Mouse (Mus musculus): ENCODE data around the gene Bsn.

Gene Bsn

DNA sequence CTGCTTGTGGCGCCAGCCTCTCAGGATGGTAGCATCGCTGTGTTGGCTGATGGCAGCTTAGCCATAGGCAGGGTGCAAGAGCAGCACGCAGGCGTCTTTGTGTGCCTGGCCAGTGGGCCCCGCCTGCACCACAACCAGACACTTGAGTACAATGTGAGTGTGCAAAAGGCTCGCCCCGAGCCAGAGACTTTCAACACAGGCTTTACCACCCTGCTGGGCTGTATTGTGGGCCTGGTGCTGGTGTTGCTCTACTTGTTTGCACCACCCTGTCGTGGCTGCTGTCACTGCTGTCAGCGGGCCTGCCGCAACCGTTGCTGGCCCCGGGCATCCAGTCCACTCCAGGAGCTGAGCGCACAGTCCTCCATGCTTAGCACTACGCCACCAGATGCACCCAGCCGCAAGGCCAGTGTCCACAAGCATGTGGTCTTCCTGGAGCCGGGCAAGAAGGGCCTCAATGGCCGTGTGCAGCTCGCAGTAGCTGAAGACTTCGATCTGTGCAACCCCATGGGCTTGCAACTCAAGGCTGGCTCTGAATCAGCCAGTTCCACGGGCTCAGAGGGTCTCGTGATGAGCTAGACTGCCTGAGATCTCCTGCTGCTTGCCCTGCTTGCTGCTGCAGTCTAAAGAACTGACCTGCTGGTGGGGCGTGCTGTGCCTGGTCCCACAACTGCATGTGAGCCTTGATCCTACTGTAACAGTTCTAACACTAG is 135.7 kb downstream of the Bsn start:
- no peak for DNase-seq (ENCODE audit: low spot score)

- DNase-seq (ENCODE audit: low spot score), result no peak
Measured at GRCm38 (mm10) chr9:108053665-108054225, 136.4 kb downstream of the Bsn start.

GRCm38 (mm10) chr9:108052885-108053664 is 137.1 kb downstream of the Bsn start, which contains the start of gene Amigo3:
TSS of gene Amigo3 (plus strand) at chr9:108053159.
- peak; percentile 99 for DNase-seq (ENCODE audit: low spot score)

GRCm38 (mm10) chr9:108052411-108052810 is 137.8 kb downstream of the Bsn start:
- DNase-seq (ENCODE audit: low spot score), result no peak

DNA sequence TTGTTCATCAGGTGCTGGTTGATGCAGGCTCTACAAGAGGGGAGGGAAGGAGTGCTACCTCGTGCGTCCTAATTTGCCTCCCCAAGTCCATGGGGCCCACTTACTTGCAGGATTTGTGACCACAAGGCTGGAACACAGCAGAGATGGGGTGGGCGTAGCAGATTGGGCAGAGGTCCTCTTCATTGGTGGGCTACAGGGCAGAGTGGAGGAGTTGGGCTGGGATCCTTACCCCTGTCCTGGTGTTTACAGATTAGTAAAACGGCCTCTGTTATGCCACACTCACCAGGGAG is 138.3 kb downstream of the Bsn start:
- no peak for DNase-seq (ENCODE audit: low spot score)

- DNase-seq (ENCODE audit: low spot score), result no peak
Measured at GRCm38 (mm10) chr9:108051184-108051930, 138.8 kb downstream of the Bsn start.

DNA sequence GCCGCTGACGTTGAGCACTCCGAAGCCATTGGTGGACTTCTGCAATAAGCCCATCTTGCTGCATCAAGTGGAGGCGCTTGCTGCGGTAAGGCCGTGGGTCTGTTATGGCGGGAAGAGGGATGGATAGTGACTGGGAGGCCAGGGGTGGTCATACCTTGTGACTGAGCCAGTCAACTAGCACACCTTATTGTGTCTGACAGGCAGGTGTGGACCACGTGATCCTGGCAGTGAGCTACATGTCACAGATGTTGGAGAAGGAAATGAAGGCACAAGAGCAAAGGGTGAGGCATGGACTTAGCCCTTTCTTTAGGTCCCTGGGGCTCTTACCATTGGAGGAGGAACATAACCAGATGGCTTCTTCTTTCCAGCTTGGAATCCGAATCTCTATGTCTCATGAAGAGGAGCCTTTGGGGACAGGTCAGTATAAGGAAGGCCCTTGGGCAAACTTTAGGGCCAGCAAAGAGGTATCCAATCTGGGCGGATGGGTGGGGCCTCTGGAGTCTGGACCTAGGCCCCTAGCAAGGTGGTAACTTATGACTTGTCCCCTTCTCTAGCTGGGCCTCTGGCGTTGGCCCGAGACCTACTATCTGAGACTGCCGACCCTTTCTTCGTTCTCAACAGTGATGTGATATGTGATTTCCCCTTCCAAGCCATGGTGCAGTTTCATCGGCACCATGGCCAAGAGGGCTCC is 140.5 kb downstream of the Bsn start:
- no peak for DNase-seq (ENCODE audit: low spot score)

DNA sequence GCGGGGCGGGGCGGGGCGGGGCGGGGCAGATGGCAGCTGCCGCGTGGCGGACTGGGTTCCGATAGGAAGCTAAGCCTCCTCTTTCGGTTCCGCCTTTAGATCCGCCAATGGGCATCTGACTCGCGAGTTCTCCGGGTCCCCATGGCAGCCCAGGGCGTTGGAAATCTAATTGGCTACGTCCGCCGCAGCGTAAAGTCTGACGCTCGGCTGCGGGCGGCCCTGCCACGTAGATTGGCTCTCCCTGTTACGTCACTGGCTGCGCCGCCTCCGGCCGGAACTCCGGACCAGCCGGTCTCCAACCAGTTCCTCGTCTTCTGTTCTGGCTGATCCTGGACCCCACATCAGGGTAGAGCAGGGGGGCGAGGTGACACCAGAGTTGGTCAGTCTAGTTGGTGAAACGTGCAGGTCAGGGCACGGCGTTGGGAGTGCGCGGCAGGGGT is 141.1 kb downstream of the Bsn start, which contains the start of gene Gmppb:
Gene Gmppb (plus strand): TSS at position 227 of the 440 bp plus-strand sequence.
- peak; percentile 94 for DNase-seq (ENCODE audit: low spot score)

DNA sequence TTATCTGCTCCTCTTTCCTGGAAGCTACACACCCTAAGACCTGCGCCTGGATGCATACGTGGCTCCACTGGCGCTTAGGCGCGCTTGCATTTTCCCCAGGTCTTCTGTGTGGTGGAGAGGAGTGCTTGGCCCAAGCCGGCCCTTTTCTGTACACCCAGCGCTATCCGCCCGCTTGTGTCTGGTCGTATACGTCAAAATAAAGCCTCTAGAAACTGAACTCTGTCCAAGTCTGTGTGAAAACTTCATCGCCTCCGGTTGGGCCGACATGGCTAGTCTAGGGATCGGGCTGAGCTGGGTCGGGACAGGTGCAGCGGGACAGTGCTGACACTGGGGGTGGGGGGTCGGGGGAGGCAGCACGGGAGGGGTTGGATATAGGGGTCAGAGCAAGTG is 141.6 kb downstream of the Bsn start:
- DNase-seq (ENCODE audit: low spot score), result no peak

DNA sequence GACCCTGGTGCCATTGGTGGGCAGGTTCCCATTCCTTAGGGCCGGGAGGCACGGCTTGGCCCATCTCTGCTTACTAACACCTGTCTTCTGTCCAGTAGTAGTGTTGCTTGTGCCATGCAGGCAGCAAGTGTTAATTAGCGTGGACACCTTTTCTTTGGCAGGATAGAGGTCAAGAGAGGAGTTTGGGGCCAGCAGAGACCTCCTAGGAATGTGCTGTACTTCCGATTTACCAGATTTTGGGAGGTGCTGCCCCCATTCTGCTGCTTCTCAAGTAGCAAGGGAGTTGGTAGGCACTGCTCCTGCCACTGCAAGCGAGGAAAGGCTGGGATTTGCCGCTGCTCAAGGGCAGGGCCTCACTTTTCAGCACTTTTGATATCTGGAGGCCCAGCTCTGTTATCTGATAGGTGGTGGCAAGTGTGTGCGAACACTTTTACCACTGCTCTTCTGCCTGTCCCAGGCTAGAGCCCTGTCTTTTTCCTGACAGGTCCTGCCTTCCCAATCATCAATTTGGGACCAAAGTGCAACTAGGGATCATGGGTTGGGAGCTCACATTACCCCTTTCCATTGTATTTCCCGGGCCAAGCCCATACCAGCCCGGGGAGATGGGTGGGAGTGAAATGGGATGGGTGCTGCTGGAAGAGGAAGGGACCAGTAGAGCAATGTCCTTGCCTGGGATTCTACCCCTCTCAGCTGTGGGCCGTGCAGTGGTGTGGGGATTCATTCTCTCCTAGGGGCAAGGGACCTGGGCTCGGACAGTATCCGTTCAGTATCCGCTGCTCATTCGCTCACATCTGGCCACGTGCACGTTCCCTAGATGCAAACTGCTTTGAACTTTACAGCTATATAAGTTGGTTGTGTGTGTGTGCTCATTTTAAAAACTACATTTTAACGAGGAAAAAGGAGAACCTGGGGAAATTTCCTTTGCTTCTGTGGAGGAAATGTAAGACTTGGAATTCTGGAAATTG is 142.3 kb downstream of the Bsn start:
- DNase-seq (ENCODE audit: low spot score), result no peak

DNA sequence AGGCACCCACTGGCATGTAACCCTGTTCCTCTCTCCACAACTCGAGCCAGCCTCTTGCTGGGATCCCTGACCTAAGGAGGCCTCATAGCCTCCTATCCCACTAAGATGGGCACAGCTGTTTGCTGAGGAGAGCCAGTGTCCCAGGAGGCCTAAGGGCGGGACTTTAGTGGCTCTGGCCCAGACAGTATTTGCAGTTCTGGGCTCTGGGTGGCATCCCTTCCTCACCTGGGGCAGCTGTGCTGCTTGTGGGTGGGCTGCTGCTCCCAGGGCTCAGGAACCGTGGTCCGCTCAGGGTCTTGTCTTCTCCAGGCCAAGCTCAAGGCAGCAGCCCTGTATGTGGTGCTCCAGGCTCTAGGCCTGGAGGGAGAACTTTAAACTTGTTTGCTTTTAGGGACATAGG is 143.6 kb downstream of the Bsn start:
- no peak for DNase-seq (ENCODE audit: low spot score)

All from retina, embryonic 14.5 days (tissue).